Mouse (Mus musculus) kidney, postnatal 0 days (tissue): ENCODE results near the gene Slc30a5. TPM values are rescaled to one million over a fixed set of nuclear protein-coding genes. Genes with fewer than 3 reads are reported as not detected.
"Not testable (repeated sequence)": the region's sequence is repeated elsewhere in the genome, so short reads cannot be mapped to it uniquely, and the experiment has no call there.

Experiments
- ATAC-seq: fragments of 200-750 bp; cut with Nextera tagmentation; replicated peaks from 2 replicates; pipeline ENCODE4 v1.8.0; 2017; ENCODE audit warnings: low read depth, moderate number of reproducible peaks, moderate TSS enrichment, moderate library complexity; ENCODE audit not compliant: low FRiP score
- DNase-seq: peaks from one replicate; pipeline ENCODE4 v3.0.0-alpha.2; 2016; ENCODE audit warnings: low spot score
- H3K27ac ChIP-seq: fragments of 300-500 bp; sonication (generic); 2 replicates; pipeline ENCODE4 v1.5.1; 2014; ENCODE audit warnings: mild to moderate bottlenecking
- H3K27me3 ChIP-seq: fragments of 300-500 bp; sonication (generic); 2 replicates; pipeline ENCODE4 v1.6.1; 2014; ENCODE audit warnings: low read length, mixed read lengths; ENCODE audit not compliant: insufficient read depth
- H3K36me3 ChIP-seq: fragments of 300-500 bp; sonication (generic); 2 replicates; pipeline ENCODE4 v1.6.1; 2014; ENCODE audit warnings: low read length, mixed read lengths; ENCODE audit not compliant: insufficient read depth
- H3K4me1 ChIP-seq: fragments of 300-500 bp; sonication (generic); replicated peaks from 2 replicates; pipeline ENCODE4 v1.6.1; 2014; ENCODE audit warnings: antibody characterized with exemption, low read length, mixed read lengths; ENCODE audit not compliant: insufficient read depth
- H3K4me2 ChIP-seq: fragments of 300-500 bp; sonication (generic); 2 replicates; pipeline ENCODE4 v1.6.1; 2014; ENCODE audit warnings: mild to moderate bottlenecking, low read length, moderate library complexity, mixed read lengths
- H3K4me3 ChIP-seq: fragments of 300-500 bp; sonication (generic); replicated peaks from 2 replicates; pipeline ENCODE4 v1.5.1; 2014; ENCODE audit warnings: low read depth, low read length
- H3K9ac ChIP-seq: fragments of 300-500 bp; sonication (generic); 2 replicates; pipeline ENCODE4 v1.6.1; 2014; ENCODE audit warnings: low read depth, low read length
- H3K9me3 ChIP-seq: fragments of 300-500 bp; sonication (generic); replicated peaks from 2 replicates; pipeline ENCODE4 v1.6.1; 2016; ENCODE audit warnings: low read length, inconsistent platforms, mixed read lengths
- CTCF ChIP-seq: IDR thresholded peaks from 2 replicates; pipeline ENCODE4 v1.5.1; 2016; ENCODE audit warnings: antibody characterized with exemption, low read depth, mild to moderate bottlenecking, moderate library complexity
- WGBS: fragments of 180-500 bp; shearing (Covaris S2); extraction: QIAGEN DNeasy Blood & Tissue Kit; methylation state at CpG from one replicate; pipeline ENCODE4 v1.1.7; 2014; 5-methylcytosine and 5-hydroxymethylcytosine counted together
- polyA plus RNA-seq: library from polyadenylated mRNA; unstranded; fragments of >200 nt; fragmentation: Nextera tagmentation; extraction: Ambion mirVana; gene quantifications from 2 replicates; pipeline ENCODE4 v1.2.1, GENCODE M21; 2015

Slc30a5 gene
- polyA plus RNA-seq, 1 experiment from 2014 or later, result 54.5 TPM

GRCm38 (mm10) chr13:100875103-100875502 is 41.9 kb upstream of the Slc30a5 start:
- no peaks in the 10 kb centered on the region for H3K9me3 ChIP-seq

DNA sequence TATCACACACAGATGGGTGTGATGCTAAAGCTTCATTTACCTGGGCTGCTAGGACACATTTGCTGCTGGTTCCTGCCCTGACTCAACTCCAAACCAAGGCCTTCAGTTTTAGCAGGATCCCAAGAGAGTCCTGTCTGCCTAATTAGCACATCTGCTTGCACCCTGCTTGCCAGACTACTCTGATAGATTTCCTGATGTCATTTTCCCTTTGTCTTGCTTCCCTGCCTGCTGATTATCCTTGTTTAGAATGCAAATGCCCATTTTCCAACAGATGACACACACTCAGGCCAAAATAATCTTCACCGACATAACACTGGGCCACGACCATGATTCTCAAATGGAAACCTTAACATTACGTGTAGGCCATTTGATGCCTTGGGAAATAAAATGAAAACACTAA is 41.4 kb upstream of the Slc30a5 start:
- Histone ChIP-seq H3K27ac (no peak overlapping the region), H3K4me3 (no peak overlapping the region), H3K9ac (no peak overlapping the region), H3K27me3 (no peaks in the 10 kb centered on the region), H3K36me3 (no peaks in the 10 kb centered on the region), H3K4me2 (no peak overlapping the region), H3K4me1 (no peaks in the 10 kb centered on the region), H3K9me3 (no peaks in the 10 kb centered on the region)
- no peak for TF ChIP-seq CTCF
- 91% methylated on average over 3 of the region's 3 CpGs for WGBS
- DNase-seq (no peak), ATAC-seq (no peak)

More at GRCm38 (mm10) chr13:100875103-100875502, 41.9 kb upstream of the Slc30a5 start:
- Histone ChIP-seq H3K36me3 (no peaks in the 10 kb centered on the region), H3K27ac (no peak overlapping the region), H3K4me3 (no peak overlapping the region), H3K4me2 (no peak overlapping the region), H3K27me3 (no peaks in the 10 kb centered on the region), H3K9ac (no peak overlapping the region), H3K4me1 (no peaks in the 10 kb centered on the region)
- no peak for TF ChIP-seq CTCF
- ATAC-seq, result no peak
- DNase-seq, result no peak
- 67% methylated on average over 4 of the region's 4 CpGs for WGBS

- H3K36me3 ChIP-seq, result no peaks in the 10 kb centered on the region
Measured at GRCm38 (mm10) chr13:100873530-100873929, 40.3 kb upstream of the Slc30a5 start.

DNA sequence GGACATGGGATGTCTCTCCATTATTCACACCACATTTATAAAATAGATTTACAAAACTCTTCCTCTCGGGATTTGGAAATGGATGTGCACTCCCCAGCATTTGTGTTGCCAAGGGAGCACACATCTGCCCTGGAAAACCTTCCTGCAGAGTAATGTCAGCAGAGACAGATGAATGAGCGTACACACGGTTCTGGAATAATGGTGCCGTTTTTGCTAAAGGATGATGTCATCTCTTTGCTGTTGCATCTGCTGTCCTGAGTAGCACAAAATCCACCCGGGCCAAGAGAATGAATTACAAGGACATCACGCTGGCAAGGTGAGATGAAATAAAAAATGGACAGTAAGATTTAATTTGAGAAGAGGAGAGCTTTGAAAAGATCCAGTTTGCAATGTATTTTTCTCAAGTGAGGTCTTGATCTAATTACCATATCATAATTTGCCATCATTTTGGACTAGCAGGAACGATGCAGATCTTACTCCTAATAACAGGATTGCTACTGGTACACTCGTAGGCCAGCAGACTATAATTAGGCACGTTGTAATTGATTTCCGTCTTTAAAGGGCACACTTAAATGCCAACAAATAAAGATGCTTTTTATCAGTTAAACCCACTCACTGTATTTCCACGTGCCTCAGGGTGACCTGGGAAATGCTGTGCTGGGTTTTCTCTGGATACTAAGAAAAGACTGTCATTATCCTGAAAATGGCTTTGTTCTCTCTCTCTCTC is 38.4 kb upstream of the Slc30a5 start:
- no peaks in the 10 kb centered on the region for H3K9me3 ChIP-seq
- H3K27me3 ChIP-seq, result no peaks in the 10 kb centered on the region
- ATAC-seq, result no peak
- DNase-seq, result no peak
- H3K36me3 ChIP-seq, result no peaks in the 10 kb centered on the region
- 66% methylated on average over 11 of the region's 11 CpGs for WGBS
- H3K4me3 ChIP-seq, result no peak overlapping the region
- TF ChIP-seq CTCF, result no peak
- H3K9ac ChIP-seq, result no peak overlapping the region
- no peaks in the 10 kb centered on the region for H3K4me1 ChIP-seq
- H3K4me2 ChIP-seq, result no peak overlapping the region
- no peak overlapping the region for H3K27ac ChIP-seq

More at GRCm38 (mm10) chr13:100873530-100873929, 40.3 kb upstream of the Slc30a5 start:
- no peak for TF ChIP-seq CTCF
- Histone ChIP-seq H3K9ac (no peak overlapping the region), H3K4me1 (no peaks in the 10 kb centered on the region), H3K9me3 (no peaks in the 10 kb centered on the region), H3K27me3 (no peaks in the 10 kb centered on the region), H3K4me2 (no peak overlapping the region), H3K4me3 (no peak overlapping the region), H3K27ac (no peak overlapping the region)
- ATAC-seq, result no peak
- WGBS, result 80% methylated on average over 8 of the region's 8 CpGs
- DNase-seq, result no peak

GRCm38 (mm10) chr13:100869813-100870212 is 36.6 kb upstream of the Slc30a5 start:
- no peak for DNase-seq
- ATAC-seq, result no peak
- H3K4me1 ChIP-seq, result no peaks in the 10 kb centered on the region
- no peaks in the 10 kb centered on the region for H3K36me3 ChIP-seq
- no peak for TF ChIP-seq CTCF
- 75% methylated on average over 4 of the region's 4 CpGs for WGBS
- no peaks in the 10 kb centered on the region for H3K27me3 ChIP-seq
- no peak overlapping the region for H3K4me3 ChIP-seq
- H3K9ac ChIP-seq, result no peak overlapping the region
- no peaks in the 10 kb centered on the region for H3K9me3 ChIP-seq
- no peak overlapping the region for H3K27ac ChIP-seq
- no peak overlapping the region for H3K4me2 ChIP-seq

DNA sequence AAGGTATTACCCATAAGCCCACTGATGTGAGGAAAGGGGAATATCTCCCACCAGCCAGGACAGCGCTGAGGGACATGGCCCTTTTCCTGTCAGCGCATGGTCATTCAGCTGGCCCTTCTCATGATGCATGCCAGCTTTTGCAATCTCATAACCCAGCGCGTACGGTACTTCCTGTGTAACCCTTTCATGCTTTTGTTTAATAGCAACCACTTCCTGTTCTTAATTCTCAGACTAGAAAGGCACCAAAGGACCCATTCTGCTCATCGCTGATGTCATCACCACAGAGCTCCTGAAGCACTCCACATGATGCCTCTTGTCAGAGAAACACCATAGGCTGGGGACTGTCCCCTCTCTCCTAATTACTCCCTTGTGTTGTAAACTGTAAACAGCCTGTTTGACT is 33.1 kb upstream of the Slc30a5 start:
- ATAC-seq, result no peak
- Histone ChIP-seq H3K27ac (no peak overlapping the region), H3K27me3 (no peaks in the 10 kb centered on the region), H3K9me3 (no peaks in the 10 kb centered on the region), H3K4me3 (no peak overlapping the region), H3K4me2 (no peak overlapping the region), H3K4me1 (no peaks in the 10 kb centered on the region), H3K9ac (no peak overlapping the region), H3K36me3 (no peaks in the 10 kb centered on the region)
- peak; percentile 55 for DNase-seq
- TF ChIP-seq CTCF, result no peak
- 57% methylated on average over 6 of the region's 6 CpGs for WGBS

DNA sequence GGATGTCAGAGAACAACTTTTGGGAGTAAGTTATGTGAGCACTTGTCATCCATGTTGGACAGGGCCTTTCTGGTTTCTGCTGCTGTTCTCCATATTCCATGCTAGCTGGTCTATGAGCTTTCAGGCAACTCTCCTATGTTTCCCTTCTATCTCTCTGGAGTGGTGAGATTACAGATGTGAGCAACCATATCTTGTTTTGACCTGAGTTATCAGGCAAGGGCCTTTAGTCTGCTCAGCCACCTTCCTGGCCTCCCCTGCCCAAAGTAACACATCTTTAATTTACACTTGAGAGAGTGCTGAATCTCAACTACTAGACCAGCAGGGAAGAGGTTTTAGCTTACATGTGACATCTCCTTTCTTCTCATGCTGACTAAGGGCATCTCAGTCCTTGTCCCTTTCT is 32.5 kb upstream of the Slc30a5 start:
- Histone ChIP-seq H3K4me2 (no peak overlapping the region), H3K36me3 (no peaks in the 10 kb centered on the region), H3K4me1 (no peaks in the 10 kb centered on the region), H3K27me3 (no peaks in the 10 kb centered on the region), H3K9ac (no peak overlapping the region), H3K27ac (no peak overlapping the region), H3K4me3 (no peak overlapping the region), H3K9me3 (no peaks in the 10 kb centered on the region)
- ATAC-seq, result no peak
- DNase-seq, result no peak
- no peak for TF ChIP-seq CTCF

- not testable (repeated sequence) for H3K9me3 ChIP-seq, H3K9ac ChIP-seq, H3K27me3 ChIP-seq, ATAC-seq, H3K4me2 ChIP-seq, H3K27ac ChIP-seq, DNase-seq, H3K4me1 ChIP-seq, H3K36me3 ChIP-seq, H3K4me3 ChIP-seq
- 88% methylated on average over 1 of the region's 1 CpGs for WGBS
Measured at GRCm38 (mm10) chr13:100863914-100864313, 30.7 kb upstream of the Slc30a5 start.
